Mouse (Mus musculus): ENCODE measurements around the gene Imp3. TPM values are rescaled to one million over a fixed set of nuclear protein-coding genes. Genes with fewer than 3 reads are reported as not detected.

Gene Imp3
- polyA plus RNA-seq, 2 experiments, result 95.2 to 165 TPM

DNA sequence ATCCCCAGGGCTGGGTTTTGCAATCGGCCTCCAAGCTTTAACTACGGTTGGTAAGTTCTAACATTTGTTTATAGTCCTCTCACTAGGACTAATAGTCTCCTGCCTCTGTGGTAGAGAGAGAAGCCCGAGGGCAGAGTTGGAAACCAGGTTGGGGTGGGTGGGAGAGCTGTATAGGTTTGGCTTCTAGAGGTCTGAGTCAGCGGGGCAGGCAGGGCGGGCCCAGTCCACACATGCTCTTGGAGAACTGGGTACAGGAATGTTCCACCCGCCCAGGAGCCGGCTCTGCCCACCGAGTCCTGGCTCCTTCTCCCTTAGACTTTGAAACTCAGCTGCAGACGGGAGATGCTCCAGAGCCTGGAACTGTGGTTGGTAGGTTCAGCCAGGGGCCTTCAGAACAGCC lies 23.3 kb upstream of the Imp3 start:
- no peak overlapping the region for H3K9ac ChIP-seq (ENCODE audit: low read depth, low read length, severe bottlenecking)
- DNase-seq (ENCODE audit: low spot score), result no peak

DNA sequence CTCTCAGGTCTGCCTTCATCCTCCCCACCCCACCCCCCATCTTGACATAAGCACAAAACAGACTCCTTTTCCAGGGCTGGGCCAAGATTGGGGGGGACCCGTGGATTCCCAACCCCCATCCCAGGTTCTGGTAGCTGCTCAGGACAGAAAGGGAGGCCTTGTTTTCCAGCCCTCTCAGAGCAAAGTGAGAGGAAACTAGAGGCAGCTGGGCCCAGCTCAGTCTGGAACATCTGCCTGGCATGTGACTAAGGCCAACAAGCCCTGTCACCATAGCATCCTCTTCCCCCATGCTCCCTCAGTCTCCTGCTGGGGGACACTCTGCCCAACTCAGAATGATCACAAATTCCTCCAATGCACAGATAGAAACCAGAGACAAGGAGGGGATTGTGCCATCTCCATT lies 22.2 kb upstream of the Imp3 start:
- DNase-seq (ENCODE audit: low spot score) (no peak), ATAC-seq (ENCODE audit: low FRiP score, low read depth) (no peak)
- H3K9ac ChIP-seq (ENCODE audit: low read depth, low read length, severe bottlenecking), result no peak overlapping the region
- WGBS, result 77% methylated on average over 1 of the region's 1 CpGs
- no peak overlapping the region for H3K4me2 ChIP-seq (replicated peaks; ENCODE audit: low read depth, low read length, severe bottlenecking)
- no peak overlapping the region for H3K4me3 ChIP-seq (replicated peaks; ENCODE audit: low read length)
- no peak overlapping the region for H3K27ac ChIP-seq (replicated peaks; ENCODE audit: low read depth, low read length)
- no peak for TF ChIP-seq POLR2A (IDR thresholded peaks at IDR 0.05; ENCODE audit: borderline replicate concordance, extremely low read depth, insufficient read depth, insufficient read length)
- peaks cover 51% of the 10 kb centered on the region for H3K36me3 ChIP-seq (ENCODE audit: control insufficient read depth, insufficient read depth, low read length)
- H3K4me1 ChIP-seq (ENCODE audit: control insufficient read depth, insufficient read depth, low read length), result no peaks in the 10 kb centered on the region
- H3K9me3 ChIP-seq (ENCODE audit: control insufficient read depth, low read length), result no peaks in the 10 kb centered on the region
- no peaks in the 10 kb centered on the region for H3K27me3 ChIP-seq (ENCODE audit: control insufficient read depth, insufficient read depth, low read length)

More for the DNA sequence above, 23.3 kb upstream of the Imp3 start:
- H3K4me2 ChIP-seq (replicated peaks; ENCODE audit: low read depth, low read length, severe bottlenecking), result no peak overlapping the region
- peaks cover 40% of the 10 kb centered on the region for H3K36me3 ChIP-seq (ENCODE audit: control insufficient read depth, insufficient read depth, low read length)
- no peak overlapping the region for H3K27ac ChIP-seq (replicated peaks; ENCODE audit: low read depth, low read length)
- no peak for TF ChIP-seq POLR2A (IDR thresholded peaks at IDR 0.05; ENCODE audit: borderline replicate concordance, extremely low read depth, insufficient read depth, insufficient read length)
- no peaks in the 10 kb centered on the region for H3K4me1 ChIP-seq (ENCODE audit: control insufficient read depth, insufficient read depth, low read length)
- 72% methylated on average over 9 of the region's 9 CpGs for WGBS
- ATAC-seq (ENCODE audit: low FRiP score, low read depth), result no peak
- no peak overlapping the region for H3K4me3 ChIP-seq (replicated peaks; ENCODE audit: low read length)
- H3K9me3 ChIP-seq (ENCODE audit: control insufficient read depth, low read length), result no peaks in the 10 kb centered on the region
- no peaks in the 10 kb centered on the region for H3K27me3 ChIP-seq (ENCODE audit: control insufficient read depth, insufficient read depth, low read length)

DNA sequence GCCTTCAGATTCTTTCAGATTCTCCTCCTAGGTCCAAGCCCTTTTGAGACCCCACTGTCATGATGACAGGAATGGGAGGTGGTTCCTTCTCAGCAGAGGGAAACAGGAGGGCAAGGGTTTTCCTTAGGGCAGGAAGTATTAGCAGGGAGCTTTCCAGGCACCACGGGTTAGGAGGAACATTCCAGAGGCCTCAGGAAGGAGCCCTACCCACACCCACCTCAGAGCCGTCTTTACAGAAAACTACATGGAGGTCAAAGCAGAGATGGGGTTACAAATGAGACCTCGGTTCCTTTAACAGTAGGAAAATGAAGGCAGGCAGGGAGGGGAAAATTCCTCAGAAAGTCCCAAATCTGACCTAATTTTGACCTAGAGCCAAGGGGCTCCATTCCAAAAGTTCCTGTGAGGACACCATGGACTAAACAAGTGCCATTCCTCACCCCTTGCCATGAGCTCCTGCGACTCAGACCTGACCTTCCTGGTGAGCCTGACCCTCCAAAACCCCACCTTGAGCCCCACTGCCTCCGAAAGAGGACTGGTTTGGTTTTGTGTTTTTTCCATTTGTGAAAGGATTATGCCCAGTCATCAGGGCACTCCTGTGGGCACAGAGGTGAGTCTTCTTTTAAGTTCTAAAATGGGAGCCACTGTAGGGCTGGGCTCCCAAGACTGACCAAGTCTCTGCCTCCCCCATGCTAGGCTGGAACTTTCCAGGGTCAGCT lies 21.4 kb upstream of the Imp3 start:
- ATAC-seq (ENCODE audit: low FRiP score, low read depth), result no peak
- Histone ChIP-seq H3K9me3 (ENCODE audit: control insufficient read depth, low read length) (no peaks in the 10 kb centered on the region), H3K4me3 (replicated peaks; ENCODE audit: low read length) (no peak overlapping the region), H3K4me2 (replicated peaks; ENCODE audit: low read depth, low read length, severe bottlenecking) (no peak overlapping the region), H3K27ac (replicated peaks; ENCODE audit: low read depth, low read length) (no peak overlapping the region), H3K36me3 (ENCODE audit: control insufficient read depth, insufficient read depth, low read length) (peaks cover 58% of the 10 kb centered on the region), H3K9ac (ENCODE audit: low read depth, low read length, severe bottlenecking) (no peak overlapping the region), H3K4me1 (ENCODE audit: control insufficient read depth, insufficient read depth, low read length) (no peaks in the 10 kb centered on the region), H3K27me3 (ENCODE audit: control insufficient read depth, insufficient read depth, low read length) (no peaks in the 10 kb centered on the region)
- DNase-seq (ENCODE audit: low spot score), result no peak
- WGBS, result 83% methylated on average over 5 of the region's 5 CpGs
- TF ChIP-seq POLR2A (IDR thresholded peaks at IDR 0.05; ENCODE audit: borderline replicate concordance, extremely low read depth, insufficient read depth, insufficient read length), result no peak

DNA sequence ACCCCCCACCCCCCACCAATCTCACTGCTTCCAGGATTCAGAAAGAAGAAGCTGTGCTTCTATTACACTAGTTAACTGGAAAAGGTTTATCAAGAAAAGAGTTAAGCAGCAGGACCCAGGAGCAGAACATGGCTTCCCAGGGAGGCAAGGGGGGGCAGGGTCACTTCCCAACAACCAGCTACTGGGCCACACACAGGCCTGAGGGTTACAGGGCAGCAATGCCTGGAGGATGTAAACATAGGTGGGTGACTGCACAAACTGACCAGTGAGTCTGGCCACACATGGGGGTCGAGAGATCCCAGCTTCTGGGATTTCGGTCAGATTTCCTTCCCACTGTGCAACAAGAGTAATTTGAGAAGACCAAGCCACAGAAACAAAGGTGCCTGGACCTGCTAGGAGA lies 20.1 kb upstream of the Imp3 start:
- no peak for TF ChIP-seq POLR2A (IDR thresholded peaks at IDR 0.05; ENCODE audit: borderline replicate concordance, extremely low read depth, insufficient read depth, insufficient read length)
- ATAC-seq (ENCODE audit: low FRiP score, low read depth), result no peak
- Histone ChIP-seq H3K36me3 (ENCODE audit: control insufficient read depth, insufficient read depth, low read length) (peaks cover 71% of the 10 kb centered on the region), H3K9ac (ENCODE audit: low read depth, low read length, severe bottlenecking) (no peak overlapping the region), H3K27me3 (ENCODE audit: control insufficient read depth, insufficient read depth, low read length) (no peaks in the 10 kb centered on the region), H3K27ac (replicated peaks; ENCODE audit: low read depth, low read length) (no peak overlapping the region), H3K4me3 (replicated peaks; ENCODE audit: low read length) (no peak overlapping the region), H3K9me3 (ENCODE audit: control insufficient read depth, low read length) (no peaks in the 10 kb centered on the region), H3K4me2 (replicated peaks; ENCODE audit: low read depth, low read length, severe bottlenecking) (no peak overlapping the region), H3K4me1 (ENCODE audit: control insufficient read depth, insufficient read depth, low read length) (no peaks in the 10 kb centered on the region)
- DNase-seq (ENCODE audit: low spot score), result no peak
- WGBS, result 66% methylated on average over 2 of the region's 2 CpGs

DNA sequence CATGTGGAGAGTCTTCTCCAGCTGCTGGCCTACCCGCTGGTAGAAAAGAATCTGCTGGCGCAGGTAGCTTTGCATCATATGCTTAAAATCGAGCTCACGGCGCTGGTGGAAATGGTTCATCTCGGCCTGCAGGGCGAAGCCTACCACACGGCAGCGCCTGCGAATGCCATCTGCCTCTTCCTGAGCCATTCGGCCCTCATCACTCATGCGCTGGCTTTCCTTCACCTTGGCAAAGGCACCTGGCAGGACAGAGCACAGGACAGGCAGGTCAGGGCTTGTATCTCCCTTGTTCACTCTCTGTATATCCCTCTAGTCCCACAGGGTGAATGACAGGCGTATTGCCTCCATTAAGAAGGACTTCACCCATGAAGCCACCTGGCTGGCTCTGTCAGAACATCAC lies 18.8 kb upstream of the Imp3 start:
- peaks cover 10% of the 10 kb centered on the region for H3K4me1 ChIP-seq (ENCODE audit: control insufficient read depth, insufficient read depth, low read length)
- TF ChIP-seq POLR2A (IDR thresholded peaks at IDR 0.05; ENCODE audit: borderline replicate concordance, extremely low read depth, insufficient read depth, insufficient read length), result no peak
- no peak overlapping the region for H3K4me2 ChIP-seq (replicated peaks; ENCODE audit: low read depth, low read length, severe bottlenecking)
- H3K9me3 ChIP-seq (ENCODE audit: control insufficient read depth, low read length), result no peaks in the 10 kb centered on the region
- no peaks in the 10 kb centered on the region for H3K27me3 ChIP-seq (ENCODE audit: control insufficient read depth, insufficient read depth, low read length)
- H3K4me3 ChIP-seq (replicated peaks; ENCODE audit: low read length), result no peak overlapping the region
- H3K9ac ChIP-seq (ENCODE audit: low read depth, low read length, severe bottlenecking), result no peak overlapping the region
- DNase-seq (ENCODE audit: low spot score), result no peak
- peaks cover 76% of the 10 kb centered on the region for H3K36me3 ChIP-seq (ENCODE audit: control insufficient read depth, insufficient read depth, low read length)
- ATAC-seq (ENCODE audit: low FRiP score, low read depth), result no peak
- WGBS, result 94% methylated on average over 13 of the region's 13 CpGs
- H3K27ac ChIP-seq (replicated peaks; ENCODE audit: low read depth, low read length), result no peak overlapping the region
